Mouse (Mus musculus) MEL (cell line): ENCODE results near the gene Dot1l. TPM values are rescaled to one million over a fixed set of nuclear protein-coding genes. Genes with fewer than 3 reads are reported as not detected.

Experiments
- DNase-seq: peaks from one replicate; pipeline ENCODE4 v3.0.0; 2011; ENCODE audit warnings: low read depth, low spot score
- H3K27ac ChIP-seq: 2 replicates; pipeline ENCODE4 v1.5.1; 2012; ENCODE audit warnings: low read depth, mild to moderate bottlenecking, control low read depth, low read length, moderate library complexity; ENCODE audit not compliant: control insufficient read depth
- H3K27me3 ChIP-seq, 2 experiments: fragments of 150-350 bp in 1 of 2; sonication (generic) in 1 of 2; 2 replicates each; pipeline ENCODE4 v1.6.1; 2012; ENCODE audit warnings: low read length in 2 of 2, mild to moderate bottlenecking in 2 of 2, improper control_type of control experiment in 1 of 2, moderate library complexity in 1 of 2; ENCODE audit not compliant: insufficient read depth in 2 of 2, control insufficient read depth in 1 of 2
- H3K36me3 ChIP-seq, 2 experiments: 2 replicates each; pipeline ENCODE4 v1.6.1; 2012 to 2014; ENCODE audit warnings: low read length in 2 of 2, improper control_type of control experiment in 1 of 2, inconsistent platforms in 1 of 2, mild to moderate bottlenecking in 1 of 2; ENCODE audit not compliant: insufficient read depth in 2 of 2, control insufficient read depth in 1 of 2
- H3K4me1 ChIP-seq, 2 experiments: fragments of 150-350 bp in 1 of 2; sonication (generic) in 1 of 2; 2 replicates each; pipeline ENCODE4 v1.6.1; 2012; ENCODE audit warnings: low read length in 2 of 2, improper control_type of control experiment in 1 of 2, mild to moderate bottlenecking in 1 of 2; ENCODE audit not compliant: insufficient read depth in 2 of 2, control insufficient read depth in 1 of 2
- H3K4me3 ChIP-seq, 2 experiments: fragments of 150-350 bp in 1 of 2; sonication (generic) in 1 of 2; 2 replicates each; pipeline ENCODE4 v1.5.1; 2012; ENCODE audit warnings: low read depth in 2 of 2, low read length in 2 of 2, mild to moderate bottlenecking in 2 of 2, moderate library complexity in 2 of 2, control low read depth in 1 of 2, improper control_type of control experiment in 1 of 2; ENCODE audit not compliant: control insufficient read depth in 1 of 2, insufficient read depth in 1 of 2
- H3K79me2 ChIP-seq: 2 replicates; pipeline ENCODE4 v1.6.1; 2012; ENCODE audit warnings: mild to moderate bottlenecking, low read length, moderate library complexity; ENCODE audit not compliant: control insufficient read depth, poor library complexity, insufficient read depth
- H3K9ac ChIP-seq: 2 replicates; pipeline ENCODE4 v1.6.1; 2012; ENCODE audit warnings: low read depth, mild to moderate bottlenecking, control low read depth, low read length, moderate library complexity; ENCODE audit not compliant: control insufficient read depth, poor library complexity, severe bottlenecking
- H3K9me3 ChIP-seq: fragments of 150-350 bp; sonication (generic); replicated peaks from 2 replicates; pipeline ENCODE4 v1.6.1; 2012; ENCODE audit warnings: mild to moderate bottlenecking, low read length, improper control_type of control experiment, moderate library complexity; ENCODE audit not compliant: insufficient read depth
- CTCF ChIP-seq, 3 experiments: IDR thresholded peaks in 2 of 3; conservative IDR thresholded peaks in 1 of 3; 2 replicates each; pipeline ENCODE4 v1.5.1; 2011 to 2012; ENCODE audit warnings: low read length in 3 of 3, low read depth in 2 of 3, mild to moderate bottlenecking in 2 of 3, improper control_type of control experiment in 1 of 3, inconsistent platforms in 1 of 3, mixed read lengths in 1 of 3, moderate library complexity in 1 of 3; ENCODE audit not compliant: control insufficient read depth in 1 of 3, insufficient read depth in 1 of 3, poor library complexity in 1 of 3, severe bottlenecking in 1 of 3
- EP300 ChIP-seq, 2 experiments: IDR thresholded peaks; 2 replicates each; pipeline ENCODE4 v1.6.1; 2011; ENCODE audit warnings: improper control_type of control experiment in 2 of 2, low read length in 2 of 2, low read depth in 1 of 2, mild to moderate bottlenecking in 1 of 2
- HCFC1 ChIP-seq: IDR thresholded peaks from 2 replicates; pipeline ENCODE4 v1.6.1; 2012; ENCODE audit warnings: low read depth, mild to moderate bottlenecking, inconsistent platforms, low read length, improper control_type of control experiment, moderate library complexity
- JUND ChIP-seq: IDR thresholded peaks from 2 replicates; pipeline ENCODE4 v1.6.1; 2011; ENCODE audit warnings: low read depth, mild to moderate bottlenecking, improper control_type of control experiment, low read length
- MAFK ChIP-seq: IDR thresholded peaks from 2 replicates; pipeline ENCODE4 v1.6.1; 2011; ENCODE audit warnings: low read depth, mild to moderate bottlenecking, low read length, improper control_type of control experiment, borderline replicate concordance
- MEF2A ChIP-seq: IDR thresholded peaks from 2 replicates; pipeline ENCODE4 v1.6.1; 2014; ENCODE audit warnings: low read depth, mild to moderate bottlenecking, inconsistent platforms, low read length, improper control_type of control experiment; ENCODE audit not compliant: poor library complexity, insufficient replicate concordance, severe bottlenecking; ENCODE audit errors: extremely low read depth
- NELFE ChIP-seq: IDR thresholded peaks from 2 replicates; pipeline ENCODE4 v1.6.1; 2011; ENCODE audit warnings: low read depth, low read length, improper control_type of control experiment
- POLR2A ChIP-seq, 2 experiments: IDR thresholded peaks; 2 replicates each; pipeline ENCODE4 v1.6.1; 2011 to 2012; ENCODE audit warnings: low read length in 2 of 2, mild to moderate bottlenecking in 2 of 2, control low read depth in 1 of 2, improper control_type of control experiment in 1 of 2, low read depth in 1 of 2, moderate library complexity in 1 of 2; ENCODE audit not compliant: control insufficient read depth in 1 of 2, insufficient read depth in 1 of 2, poor library complexity in 1 of 2
- POLR2AphosphoS2 ChIP-seq: IDR thresholded peaks from 2 replicates; pipeline ENCODE4 v1.6.1; 2011; ENCODE audit warnings: low read length, improper control_type of control experiment
- POLR2AphosphoS5 ChIP-seq: IDR thresholded peaks from 2 replicates; pipeline ENCODE4 v1.6.1; 2012; ENCODE audit warnings: low read depth, borderline replicate concordance, mild to moderate bottlenecking, inconsistent platforms, low read length, moderate library complexity, mixed read lengths
- RAD21 ChIP-seq: IDR thresholded peaks from 2 replicates; pipeline ENCODE4 v1.6.1; 2011; ENCODE audit warnings: mild to moderate bottlenecking, low read depth, low read length, improper control_type of control experiment
- SIN3A ChIP-seq: IDR thresholded peaks from 2 replicates; pipeline ENCODE4 v1.6.1; 2012; ENCODE audit warnings: low read length, improper control_type of control experiment, inconsistent platforms
- SMC3 ChIP-seq: IDR thresholded peaks from 2 replicates; pipeline ENCODE4 v1.6.1; 2011; ENCODE audit warnings: low read depth, low read length, improper control_type of control experiment
- TAL1 ChIP-seq: IDR thresholded peaks from 2 replicates; pipeline ENCODE4 v1.6.1; 2012; ENCODE audit warnings: mild to moderate bottlenecking, inconsistent platforms, low read length, moderate library complexity, mixed read lengths
- TCF12 ChIP-seq: IDR thresholded peaks from 2 replicates; pipeline ENCODE4 v1.6.1; 2014; ENCODE audit warnings: low read depth, mild to moderate bottlenecking, inconsistent platforms, low read length, improper control_type of control experiment, moderate library complexity
- UBTF ChIP-seq: IDR thresholded peaks from 2 replicates; pipeline ENCODE4 v1.6.1; 2012; ENCODE audit warnings: low read depth, mild to moderate bottlenecking, inconsistent platforms, low read length, improper control_type of control experiment, moderate library complexity, borderline replicate concordance; ENCODE audit not compliant: insufficient read depth
- USF1 ChIP-seq: IDR thresholded peaks from 2 replicates; pipeline ENCODE4 v1.6.1; 2014; ENCODE audit warnings: low read depth, mild to moderate bottlenecking, inconsistent platforms, low read length, improper control_type of control experiment, moderate library complexity
- USF2 ChIP-seq, 2 experiments: IDR thresholded peaks; 2 replicates each; pipeline ENCODE4 v1.6.1; 2011 to 2012; ENCODE audit warnings: improper control_type of control experiment in 2 of 2, low read length in 2 of 2, borderline replicate concordance in 1 of 2, inconsistent platforms in 1 of 2, low read depth in 1 of 2, mild to moderate bottlenecking in 1 of 2; ENCODE audit not compliant: insufficient read depth in 1 of 2
- ZMIZ1 ChIP-seq: IDR thresholded peaks from 2 replicates; pipeline ENCODE4 v1.6.1; 2012; ENCODE audit warnings: low read depth, mild to moderate bottlenecking, inconsistent platforms, low read length, improper control_type of control experiment, moderate library complexity
- polyA plus RNA-seq, 2 experiments: library from polyadenylated mRNA; stranded (reverse) in 1 of 2; unstranded in 1 of 2; fragments of >175 nt in 1 of 2; fragments of >200 nt in 1 of 2; gene quantifications; 2 replicates each; pipeline versions ENCODE4 v1.2.1 to v1.2.4; 2012; ENCODE audit warnings: low replicate concordance in 2 of 2, low read depth in 1 of 2; ENCODE audit not compliant: insufficient read length in 2 of 2, insufficient read depth in 1 of 2, missing spikeins in 1 of 2
- total RNA-seq: library from RNA; depleted of rRNA; stranded (reverse); fragments of 300-350 nt; gene quantifications from 2 replicates; pipeline ENCODE4 v1.2.3, GENCODE M21; 2012

The Dot1l gene
- total and polyA plus RNA-seq, 3 experiments, result 15.0 to 70.6 TPM; not detected in 1

DNA sequence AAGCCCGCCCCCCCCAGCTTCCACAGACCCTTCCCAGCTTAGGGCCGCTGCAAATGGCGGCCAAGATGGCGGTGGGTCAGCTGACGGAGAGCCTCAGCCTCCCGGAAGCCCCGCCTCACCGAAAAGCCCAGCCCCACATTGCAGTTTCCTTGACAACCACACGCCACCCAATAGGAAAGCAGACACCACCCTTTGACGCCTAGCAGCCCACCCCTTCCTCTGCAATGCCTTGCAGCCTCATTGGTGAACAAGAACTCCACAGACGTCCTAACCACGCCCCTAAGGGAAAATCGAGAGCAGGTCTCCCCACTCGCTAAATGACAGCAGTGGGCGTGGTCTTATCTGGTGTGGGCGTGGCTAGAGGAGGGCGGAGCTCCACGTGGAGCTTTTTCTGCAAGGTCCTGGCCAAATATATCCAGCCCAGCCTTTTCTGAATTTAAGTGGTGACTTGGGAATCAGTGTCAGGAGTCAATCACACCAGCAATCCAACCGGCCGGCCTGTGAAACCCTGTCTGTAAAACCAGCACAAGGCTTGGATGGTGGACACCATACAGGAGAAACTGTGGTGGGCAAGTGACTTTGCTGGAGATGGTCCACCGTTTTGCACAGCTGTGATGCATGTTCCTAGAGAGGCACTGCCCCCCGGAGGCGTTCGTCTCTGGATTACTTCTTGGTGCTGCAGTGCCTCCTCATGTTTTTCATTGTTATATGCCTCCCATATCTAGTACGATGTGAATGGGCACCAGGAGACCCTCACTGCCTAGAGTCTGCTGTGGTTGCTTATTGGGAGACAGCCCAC lies 12.6 kb upstream of the Dot1l start, which contains the start of gene Ap3d1 (continued):
- peak in 1 of 2 experiments; percentile 68; a peak in 2 of 4 replicates for TF ChIP-seq USF2 (IDR thresholded peaks at IDR 0.05; ENCODE audit: borderline replicate concordance in 1 of 2, insufficient read depth in 1 of 2, low read depth in 1 of 2, low read length in 2 of 2)
- no peak for TF ChIP-seq ZMIZ1

DNA sequence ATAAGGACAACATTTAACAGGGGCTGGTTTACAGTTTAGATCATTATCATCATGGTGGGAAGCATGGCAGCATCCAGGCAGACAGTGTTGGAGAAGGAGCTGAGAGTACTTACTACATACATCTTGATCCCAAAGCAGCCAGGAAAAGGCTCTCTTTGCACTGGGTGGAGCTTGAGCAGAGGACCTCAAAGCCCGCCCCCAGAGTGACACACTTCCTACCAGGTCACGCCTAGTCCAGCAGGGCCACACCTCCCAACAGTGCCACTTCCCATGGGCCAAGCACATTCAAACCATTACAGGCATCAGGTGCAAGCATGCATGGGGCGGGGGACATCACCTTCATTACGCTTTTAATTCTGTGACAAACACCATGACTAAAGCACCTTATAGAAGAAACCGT lies 10.7 kb upstream of the Dot1l start:
- peak; percentile 80 for DNase-seq
- Histone ChIP-seq H3K27me3 (no peaks in the 10 kb centered on the region), H3K27ac (no peak overlapping the region), H3K36me3 (peaks cover 0 to 4% of the 10 kb centered on the region in 2 experiments; a peak in 1 of 4 replicates), H3K79me2 (peaks cover 26% of the 10 kb centered on the region), H3K4me3 (no peak overlapping the region), H3K9ac (no peak overlapping the region), H3K4me1 (peaks cover 0 to 20% of the 10 kb centered on the region in 2 experiments; a peak in 2 of 4 replicates), H3K9me3 (no peaks in the 10 kb centered on the region)
- no peak for TF ChIP-seq TAL1
- TF ChIP-seq MEF2A, result no peak
- TF ChIP-seq POLR2A (IDR thresholded peaks at IDR 0.05; ENCODE audit: control insufficient read depth in 1 of 2, insufficient read depth in 1 of 2, low read depth in 1 of 2, low read length in 2 of 2, poor library complexity in 1 of 2), result no peak
- no peak for TF ChIP-seq UBTF
- no peak for TF ChIP-seq USF1
- TF ChIP-seq MAFK, result no peak
- TF ChIP-seq ZMIZ1, result no peak
- TF ChIP-seq SIN3A, result no peak
- no peak for TF ChIP-seq POLR2AphosphoS5
- no peak for TF ChIP-seq USF2 (IDR thresholded peaks at IDR 0.05; ENCODE audit: borderline replicate concordance in 1 of 2, insufficient read depth in 1 of 2, low read depth in 1 of 2, low read length in 2 of 2)
- TF ChIP-seq HCFC1, result no peak
- TF ChIP-seq EP300 (IDR thresholded peaks at IDR 0.05; ENCODE audit: low read depth in 1 of 2, low read length in 2 of 2), result no peak
- TF ChIP-seq TCF12, result no peak
- no peak for TF ChIP-seq JUND
- TF ChIP-seq POLR2AphosphoS2, result no peak
- TF ChIP-seq SMC3, result no peak
- no peak for TF ChIP-seq NELFE
- no peak for TF ChIP-seq RAD21
- TF ChIP-seq CTCF (IDR thresholded peaks at IDR 0.05 in 2 of 3, conservative IDR thresholded peaks at IDR 0.05 in 1 of 3; ENCODE audit: control insufficient read depth in 1 of 3, insufficient read depth in 1 of 3, low read depth in 2 of 3, low read length in 3 of 3, poor library complexity in 1 of 3, severe bottlenecking in 1 of 3), result no peak
